Mouse (Mus musculus): ENCODE measurements around the gene Anks3. TPM values are rescaled to one million over a fixed set of nuclear protein-coding genes. Genes with fewer than 3 reads are reported as not detected.

Anks3 gene
- polyA plus RNA-seq, 1 experiment from 2014 or later: 45.8 TPM

DNA sequence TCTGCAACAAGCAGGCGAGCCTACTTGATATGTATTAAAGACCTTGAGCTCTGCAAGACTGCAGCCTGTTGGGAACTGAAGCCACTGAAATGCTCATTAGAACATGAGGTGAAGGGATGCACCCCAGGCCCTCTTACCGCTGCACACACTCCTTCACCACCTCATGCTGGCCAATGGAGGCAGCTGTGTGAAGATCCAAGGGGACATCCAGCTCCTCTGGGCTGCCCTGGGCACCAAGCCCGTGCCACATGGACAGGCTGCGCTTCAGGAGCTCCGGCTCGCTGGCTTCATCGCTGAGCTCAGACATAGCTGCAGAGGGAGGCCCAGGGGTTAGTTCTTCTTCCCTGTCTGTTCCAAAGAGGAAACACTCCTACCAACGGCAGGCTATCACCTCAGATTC lies 3.7 kb downstream of the Anks3 start:
- DNase-seq (ENCODE audit: low spot score): no peak
- H3K27ac ChIP-seq (replicated peaks): no peak overlapping the region
- H3K27me3 ChIP-seq (replicated peaks; ENCODE audit: low read depth, poor library complexity, severe bottlenecking): no peaks in the 10 kb centered on the region
- H3K9me3 ChIP-seq: no peaks in the 10 kb centered on the region
- H3K4me1 ChIP-seq: peaks cover 17% of the 10 kb centered on the region
- peaks cover 50% of the 10 kb centered on the region for H3K36me3 ChIP-seq (replicated peaks)
- WGBS: 93% methylated on average over 8 of the region's 8 CpGs
- no peak overlapping the region for H3K4me3 ChIP-seq

DNA sequence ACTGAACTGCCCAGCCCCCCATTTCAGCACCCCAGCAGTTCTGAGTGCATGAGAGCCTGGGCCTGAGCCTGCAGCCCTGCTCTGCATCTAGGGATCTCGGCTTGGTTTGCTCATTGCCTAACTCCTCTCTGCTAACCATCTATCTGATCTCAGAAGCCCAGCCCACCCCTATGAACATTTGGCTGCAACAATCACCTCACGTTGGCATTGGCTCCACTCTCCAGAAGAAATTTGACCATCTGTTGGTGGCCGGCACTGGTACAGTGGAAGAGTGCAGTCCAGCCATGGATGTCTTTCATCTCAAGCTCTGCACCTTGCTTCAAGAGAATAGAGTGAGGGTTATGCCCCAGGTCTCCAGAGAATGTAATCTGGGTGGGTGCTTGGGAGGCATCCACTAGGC lies 6.6 kb downstream of the Anks3 start:
- Histone ChIP-seq H3K4me3 (no peak overlapping the region), H3K27ac (replicated peaks) (no peak overlapping the region), H3K9me3 (no peaks in the 10 kb centered on the region), H3K4me1 (peaks cover 2% of the 10 kb centered on the region), H3K27me3 (replicated peaks; ENCODE audit: low read depth, poor library complexity, severe bottlenecking) (no peaks in the 10 kb centered on the region), H3K36me3 (replicated peaks) (peaks cover 79% of the 10 kb centered on the region)
- DNase-seq (ENCODE audit: low spot score): no peak
- WGBS: 90% methylated on average over 3 of the region's 3 CpGs

GRCm38 (mm10) chr16:4956609-4957008 lies 7.4 kb downstream of the Anks3 start:
- H3K9me3 ChIP-seq: no peaks in the 10 kb centered on the region
- no peak overlapping the region for H3K27ac ChIP-seq (replicated peaks)
- no peaks in the 10 kb centered on the region for H3K27me3 ChIP-seq (replicated peaks; ENCODE audit: low read depth, poor library complexity, severe bottlenecking)
- WGBS: 90% methylated on average over 3 of the region's 3 CpGs
- no peaks in the 10 kb centered on the region for H3K4me1 ChIP-seq
- H3K36me3 ChIP-seq (replicated peaks): peaks cover 87% of the 10 kb centered on the region
- no peak overlapping the region for H3K4me3 ChIP-seq
- DNase-seq (ENCODE audit: low spot score): no peak

GRCm38 (mm10) chr16:4947378-4947777 lies 16.6 kb downstream of the Anks3 start:
- Histone ChIP-seq H3K27me3 (replicated peaks; ENCODE audit: low read depth, poor library complexity, severe bottlenecking) (no peaks in the 10 kb centered on the region), H3K36me3 (replicated peaks) (peaks cover 92% of the 10 kb centered on the region), H3K4me3 (no peak overlapping the region), H3K27ac (replicated peaks) (no peak overlapping the region), H3K4me1 (no peaks in the 10 kb centered on the region), H3K9me3 (no peaks in the 10 kb centered on the region)
- DNase-seq (ENCODE audit: low spot score): no peak
- 92% methylated on average over 4 of the region's 4 CpGs for WGBS

- Histone ChIP-seq H3K4me1 (no peaks in the 10 kb centered on the region), H3K4me3 (no peak overlapping the region), H3K36me3 (replicated peaks) (peaks cover 92% of the 10 kb centered on the region), H3K9me3 (no peaks in the 10 kb centered on the region), H3K27ac (replicated peaks) (no peak overlapping the region), H3K27me3 (replicated peaks; ENCODE audit: low read depth, poor library complexity, severe bottlenecking) (no peaks in the 10 kb centered on the region)
- no peak for DNase-seq (ENCODE audit: low spot score)
- 84% methylated on average over 3 of the region's 3 CpGs for whole genome bisulfite sequencing
Measured at GRCm38 (mm10) chr16:4946155-4946554, 17.9 kb downstream of the Anks3 start.

GRCm38 (mm10) chr16:4945415-4945814 lies 18.6 kb downstream of the Anks3 start:
- H3K36me3 ChIP-seq (replicated peaks): peaks cover 92% of the 10 kb centered on the region
- no peak overlapping the region for H3K4me3 ChIP-seq

DNA sequence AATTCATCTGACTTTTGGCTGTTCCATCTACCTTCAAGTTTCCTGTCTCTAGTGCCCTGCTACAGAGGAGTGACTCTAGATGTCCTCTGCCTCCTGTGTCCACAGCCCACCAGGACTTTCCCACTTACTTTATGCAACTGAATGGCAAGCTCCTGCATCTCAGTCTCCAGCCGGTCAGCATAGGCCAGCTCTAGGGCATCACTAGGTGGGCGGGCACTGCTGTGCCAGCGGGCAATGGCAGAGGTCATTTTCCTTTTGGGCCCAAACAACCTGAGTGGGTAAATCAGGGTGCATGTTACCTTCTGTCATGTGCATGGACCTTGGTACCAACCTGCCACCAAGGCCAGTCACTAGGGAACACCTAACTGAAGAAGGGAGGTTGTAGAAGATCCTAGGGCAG lies 20.6 kb downstream of the Anks3 start:
- H3K9me3 ChIP-seq: no peaks in the 10 kb centered on the region
- 95% methylated on average over 3 of the region's 3 CpGs for WGBS
- H3K27me3 ChIP-seq (replicated peaks; ENCODE audit: low read depth, poor library complexity, severe bottlenecking): no peaks in the 10 kb centered on the region
- peaks cover 18% of the 10 kb centered on the region for H3K4me1 ChIP-seq
- no peak for DNase-seq (ENCODE audit: low spot score)
- no peak overlapping the region for H3K27ac ChIP-seq (replicated peaks)
- peaks cover 85% of the 10 kb centered on the region for H3K36me3 ChIP-seq (replicated peaks)
- no peak overlapping the region for H3K4me3 ChIP-seq

More at GRCm38 (mm10) chr16:4945415-4945814, 18.6 kb downstream of the Anks3 start:
- Histone ChIP-seq H3K9me3 (no peaks in the 10 kb centered on the region), H3K4me1 (peaks cover 2% of the 10 kb centered on the region), H3K27me3 (replicated peaks; ENCODE audit: low read depth, poor library complexity, severe bottlenecking) (no peaks in the 10 kb centered on the region), H3K27ac (replicated peaks) (no peak overlapping the region)
- WGBS: 80% methylated on average over 4 of the region's 4 CpGs
- DNase-seq (ENCODE audit: low spot score): no peak

DNA sequence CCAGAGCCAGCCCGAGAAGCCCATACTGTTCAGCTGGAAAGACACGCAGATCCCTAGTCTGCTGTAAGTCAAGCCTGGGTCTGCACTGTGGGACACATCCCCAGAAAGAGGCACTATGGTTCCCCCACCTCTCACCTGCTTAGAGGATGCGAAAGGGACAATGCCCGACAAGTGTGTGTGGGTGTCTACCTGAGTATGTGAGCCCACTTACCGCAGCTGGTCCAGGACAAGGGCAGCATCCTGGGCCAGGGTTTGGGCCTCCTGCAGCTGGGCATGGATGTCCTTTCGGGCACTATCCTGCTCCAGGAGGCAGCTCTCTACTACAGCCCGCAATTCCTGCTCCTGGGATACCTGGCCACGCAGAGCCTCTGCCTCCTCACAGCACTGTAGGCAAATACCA lies 21.1 kb downstream of the Anks3 start:
- Histone ChIP-seq H3K4me3 (no peak overlapping the region), H3K4me1 (peaks cover 19% of the 10 kb centered on the region), H3K27me3 (replicated peaks; ENCODE audit: low read depth, poor library complexity, severe bottlenecking) (no peaks in the 10 kb centered on the region), H3K9me3 (no peaks in the 10 kb centered on the region), H3K36me3 (replicated peaks) (peaks cover 83% of the 10 kb centered on the region), H3K27ac (replicated peaks) (no peak overlapping the region)
- WGBS: 94% methylated on average over 8 of the region's 8 CpGs
- no peak for DNase-seq (ENCODE audit: low spot score)

- Histone ChIP-seq H3K27me3 (replicated peaks; ENCODE audit: low read depth, poor library complexity, severe bottlenecking) (no peaks in the 10 kb centered on the region), H3K9me3 (no peaks in the 10 kb centered on the region), H3K4me1 (peaks cover 19% of the 10 kb centered on the region), H3K27ac (replicated peaks) (no peak overlapping the region), H3K4me3 (no peak overlapping the region), H3K36me3 (replicated peaks) (peaks cover 83% of the 10 kb centered on the region)
- no peak for DNase-seq (ENCODE audit: low spot score)
Measured at GRCm38 (mm10) chr16:4941016-4941415, 23.0 kb downstream of the Anks3 start.

DNA sequence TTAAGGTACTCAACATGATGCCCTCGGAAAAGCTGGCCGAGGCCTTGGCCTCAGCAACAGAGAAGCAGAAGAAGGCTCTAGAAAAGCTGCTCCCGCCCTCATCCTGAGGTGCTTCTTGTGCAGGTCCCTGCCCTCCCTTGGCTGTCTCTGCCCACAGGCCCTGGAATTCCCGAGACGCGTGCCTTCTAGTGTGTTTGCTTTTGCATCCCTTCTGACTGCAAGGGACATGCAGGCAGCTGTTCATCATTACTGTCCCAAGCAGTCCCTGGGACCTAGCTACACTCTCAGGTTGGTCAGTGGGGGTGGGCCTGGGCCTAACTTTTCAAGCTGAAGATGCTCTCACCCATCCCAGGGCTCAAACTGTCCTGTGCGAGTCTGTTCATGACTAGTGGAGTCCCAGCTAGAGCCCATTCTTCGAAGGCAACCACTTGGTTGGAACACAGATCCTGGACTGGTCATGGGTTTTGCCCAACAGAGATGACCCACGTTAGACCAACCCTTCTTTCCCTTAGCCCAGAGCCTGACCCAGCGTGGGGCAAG lies 23.6 kb downstream of the Anks3 start:
- Histone ChIP-seq H3K27ac (replicated peaks) (no peak overlapping the region), H3K9me3 (no peaks in the 10 kb centered on the region), H3K36me3 (replicated peaks) (peaks cover 83% of the 10 kb centered on the region), H3K27me3 (replicated peaks; ENCODE audit: low read depth, poor library complexity, severe bottlenecking) (no peaks in the 10 kb centered on the region), H3K4me1 (peaks cover 19% of the 10 kb centered on the region), H3K4me3 (peak overlapping the region; percentile 83)
- no peak for DNase-seq (ENCODE audit: low spot score)
- WGBS: 91% methylated on average over 10 of the region's 10 CpGs

DNA sequence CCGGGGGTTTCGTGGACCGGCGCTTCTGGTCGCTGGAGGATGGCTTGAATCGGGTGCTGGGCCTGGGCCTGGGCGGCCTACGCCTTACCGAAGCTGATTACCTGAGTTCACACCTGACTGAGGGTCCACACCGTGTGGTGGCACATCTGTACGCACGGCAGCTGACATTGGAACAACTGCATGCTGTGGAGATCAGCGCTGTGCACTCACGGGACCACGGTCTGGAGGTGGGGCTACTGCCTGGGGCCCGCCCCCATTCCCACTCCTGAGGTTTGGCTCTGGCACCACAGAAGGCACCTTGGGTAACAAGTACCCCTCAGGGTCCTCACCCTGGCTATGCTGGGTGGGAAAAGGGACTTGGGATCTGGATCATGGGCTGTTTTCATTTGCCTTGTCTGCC lies 24.6 kb downstream of the Anks3 start:
- Histone ChIP-seq H3K27me3 (replicated peaks; ENCODE audit: low read depth, poor library complexity, severe bottlenecking) (no peaks in the 10 kb centered on the region), H3K27ac (replicated peaks) (peak overlapping the region; percentile 88), H3K4me3 (peak overlapping the region; percentile 83), H3K9me3 (no peaks in the 10 kb centered on the region), H3K36me3 (replicated peaks) (peaks cover 83% of the 10 kb centered on the region), H3K4me1 (peaks cover 19% of the 10 kb centered on the region)
- peak; percentile 57 for DNase-seq (ENCODE audit: low spot score)
- WGBS: 2% methylated on average over 16 of the region's 16 CpGs

DNA sequence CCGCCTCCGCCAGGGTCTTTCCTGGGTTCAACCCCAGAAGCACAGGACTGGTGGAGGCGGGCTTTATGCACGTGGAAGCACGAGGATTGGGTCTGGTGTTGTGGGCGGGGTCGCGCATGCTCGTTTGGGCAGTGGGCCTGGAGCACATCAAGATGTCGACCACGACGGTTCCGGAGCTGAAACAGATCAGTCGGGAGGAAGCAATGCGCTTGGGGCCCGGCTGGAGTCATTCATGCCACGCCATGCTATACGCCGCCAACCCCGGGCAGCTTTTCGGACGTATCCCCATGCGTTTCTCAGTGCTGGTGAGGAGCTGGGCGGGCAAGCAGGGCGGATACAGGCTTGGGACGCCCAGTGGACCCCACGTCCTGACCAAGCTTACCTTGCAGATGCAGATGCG lies 25.0 kb downstream of the Anks3 start:
- WGBS: 0% methylated on average over 28 of the region's 28 CpGs
- peak; percentile 97 for DNase-seq (ENCODE audit: low spot score)
- Histone ChIP-seq H3K27me3 (replicated peaks; ENCODE audit: low read depth, poor library complexity, severe bottlenecking) (no peaks in the 10 kb centered on the region), H3K4me1 (peaks cover 19% of the 10 kb centered on the region), H3K4me3 (peak overlapping the region; percentile 83), H3K27ac (replicated peaks) (peak overlapping the region; percentile 88), H3K36me3 (replicated peaks) (peaks cover 83% of the 10 kb centered on the region), H3K9me3 (no peaks in the 10 kb centered on the region)

DNA sequence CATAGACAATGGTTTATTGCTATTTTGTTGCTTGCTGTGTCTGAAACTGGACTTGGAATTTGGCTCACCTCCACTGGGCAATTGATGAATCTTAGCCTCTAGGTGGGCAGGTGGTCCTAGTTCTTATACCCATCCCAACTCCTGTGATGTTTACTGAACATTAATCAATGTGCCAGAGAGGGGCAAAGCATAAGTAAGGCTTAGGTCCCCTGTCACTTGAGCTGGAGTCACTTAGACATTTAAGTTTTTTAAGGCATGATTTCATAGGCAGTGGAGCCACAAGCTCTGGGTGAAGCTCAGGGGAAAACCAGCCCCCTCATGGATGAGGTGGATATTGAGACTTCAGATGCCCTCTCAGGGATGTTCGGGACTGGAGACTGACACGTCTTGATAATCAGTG lies 25.5 kb downstream of the Anks3 start, which contains the start of gene Nudt16l1:
Nudt16l1 (plus strand) TSS at position 301 of the 400 bp plus-strand sequence.
- no peak for DNase-seq (ENCODE audit: low spot score)
- no peaks in the 10 kb centered on the region for H3K27me3 ChIP-seq (replicated peaks; ENCODE audit: low read depth, poor library complexity, severe bottlenecking)
- peak within 1 kb of the TSS; percentile 83 for H3K4me3 ChIP-seq
- peak within 1 kb of the TSS; percentile 88 for H3K27ac ChIP-seq (replicated peaks)
- WGBS: 8% methylated on average over 2 of the region's 2 CpGs
- peaks cover 19% of the 10 kb centered on the region for H3K4me1 ChIP-seq
- no peaks in the 10 kb centered on the region for H3K9me3 ChIP-seq
- peaks cover 83% of the 10 kb centered on the region for H3K36me3 ChIP-seq (replicated peaks)

All from embryonic facial prominence, embryonic 10.5 days (tissue).